Mouse (Mus musculus) thymus, postnatal 0 days (tissue): ENCODE measurements around the gene Igfbp2. TPM values are rescaled to one million over a fixed set of nuclear protein-coding genes. Genes with fewer than 3 reads are reported as not detected.

Experiments used
- polyA plus RNA-seq: library from polyadenylated mRNA; unstranded; fragments of >200 nt; fragmentation: Nextera tagmentation; extraction: Ambion mirVana; gene quantifications from 2 replicates; pipeline ENCODE4 v1.2.1, GENCODE M21; 2015

Gene Igfbp2
- polyA plus RNA-seq, 1 experiment from 2014 or later, result 38.8 TPM

Other genes starting within 250 kb of the Igfbp2 start
- gene Smarcal1, start 241.3 kb upstream of the Igfbp2 start, polyA plus RNA-seq, result 16.2 and 17.2 TPM in 2 replicates
- not detected in 2 replicates for gene Ankar, start 123.9 kb upstream of the Igfbp2 start, polyA plus RNA-seq
- gene Rpl37a, start 113.2 kb upstream of the Igfbp2 start, polyA plus RNA-seq, result 2,771 and 2,781 TPM in 2 replicates
- 3.0 and 3.5 TPM in 2 replicates for gene Igfbp5, start 50.4 kb downstream of the Igfbp2 start, polyA plus RNA-seq
- not detected in 2 replicates for gene Tnp1, start 191.4 kb downstream of the Igfbp2 start, polyA plus RNA-seq